ENCODE assay signal across 8 mouse cellular contexts in genomic region chr4:47352061-47352661, GRCm38 (mm10). TPM values are rescaled to one million over a fixed set of nuclear protein-coding genes. Genes with fewer than 3 reads are reported as not detected.
A peak's percentile ranks its signal among the peaks of the same experiment; 100 is the strongest.
DNase-seq lines count a peak whose midpoint lies in the region; ATAC-seq and TF ChIP-seq lines count a peak whose summit lies in the region.

No protein-coding gene starts in this region.

- no peaks in the 10 kb centered on the region for H3K27me3 ChIP-seq in neural tube, embryonic 11.5 days (ENCODE audit: control insufficient read depth, insufficient read depth, low read length)
- H3K27me3 ChIP-seq in embryonic facial prominence, embryonic 14.5 days (replicated peaks; ENCODE audit: control insufficient read depth, insufficient read depth, low read length) = no peaks in the 10 kb centered on the region
- no peaks in the 10 kb centered on the region for H3K27me3 ChIP-seq in kidney, adult 2 months (replicated peaks; ENCODE audit: control insufficient read depth, insufficient read depth, low read length)
- no peaks in the 10 kb centered on the region for H3K27me3 ChIP-seq in limb, embryonic 10.5 days (ENCODE audit: low read depth, poor library complexity, severe bottlenecking)
- no peaks in the 10 kb centered on the region for H3K27me3 ChIP-seq in midbrain, embryonic 13.5 days
- no peaks in the 10 kb centered on the region for H3K27me3 ChIP-seq in stomach, embryonic 15.5 days (replicated peaks)

- peak overlapping the region; percentile 84 for H3K4me3 ChIP-seq in neural tube, embryonic 11.5 days (ENCODE audit: low read depth, low read length)
- peak overlapping the region; percentile 91 for H3K4me3 ChIP-seq in embryonic facial prominence, embryonic 14.5 days (ENCODE audit: low read depth, low read length)
- peak overlapping the region; percentile 87 for H3K4me3 ChIP-seq in kidney, adult 2 months (ENCODE audit: insufficient read depth, low read depth, low read length)
- H3K4me3 ChIP-seq in limb, embryonic 10.5 days = peak overlapping the region; percentile 95
- H3K4me3 ChIP-seq in midbrain, embryonic 13.5 days (replicated peaks) = peak overlapping the region; percentile 89
- peak overlapping the region; percentile 91 for H3K4me3 ChIP-seq in stomach, embryonic 15.5 days (replicated peaks)

- under 1% methylated on average over 32 of the region's 32 CpGs for WGBS in neural tube, embryonic 11.5 days
- under 1% methylated on average over 32 of the region's 32 CpGs for WGBS in embryonic facial prominence, embryonic 14.5 days
- 1% methylated on average over 32 of the region's 32 CpGs for WGBS in kidney, adult 2 months
- under 1% methylated on average over 32 of the region's 32 CpGs for WGBS in limb, embryonic 10.5 days
- WGBS in midbrain, embryonic 13.5 days = 1% methylated on average over 32 of the region's 32 CpGs
- 1% methylated on average over 32 of the region's 32 CpGs for WGBS in stomach, embryonic 15.5 days

- peak; percentile 58 for DNase-seq in neural tube, embryonic 11.5 days (ENCODE audit: low spot score)
- DNase-seq in neural tube, embryonic 10.5 days (ENCODE audit: extremely low spot score, low spot score) = no peak
- DNase-seq in embryonic facial prominence, embryonic 14.5 days (ENCODE audit: low spot score) = peak; percentile 87
- DNase-seq in heart, adult 8-10 months (ENCODE audit: low spot score) = peak; percentile 65
- peak; percentile 70 for DNase-seq in kidney, adult 2 months
- DNase-seq in limb, embryonic 10.5 days (ENCODE audit: low spot score) = peak; percentile 78

- H3K9me3 ChIP-seq in neural tube, embryonic 11.5 days (ENCODE audit: control insufficient read depth, low read length) = no peaks in the 10 kb centered on the region
- H3K9me3 ChIP-seq in embryonic facial prominence, embryonic 14.5 days (ENCODE audit: control insufficient read depth, low read length) = no peaks in the 10 kb centered on the region
- no peaks in the 10 kb centered on the region for H3K9me3 ChIP-seq in limb, embryonic 10.5 days (replicated peaks)
- no peaks in the 10 kb centered on the region for H3K9me3 ChIP-seq in midbrain, embryonic 13.5 days
- no peaks in the 10 kb centered on the region for H3K9me3 ChIP-seq in stomach, embryonic 15.5 days

- no peak overlapping the region for H3K27ac ChIP-seq in neural tube, embryonic 11.5 days (ENCODE audit: low read depth, low read length)
- peak overlapping the region; percentile 91 for H3K27ac ChIP-seq in embryonic facial prominence, embryonic 14.5 days (replicated peaks; ENCODE audit: low read depth, low read length)
- H3K27ac ChIP-seq in kidney, adult 2 months (ENCODE audit: insufficient read depth, low read depth, low read length) = peak overlapping the region; percentile 30
- peak overlapping the region; percentile 99 for H3K27ac ChIP-seq in limb, embryonic 10.5 days
- H3K27ac ChIP-seq in midbrain, embryonic 13.5 days = 0 out of 2 replicates have a peak overlapping the region, but pooled peaks have one; percentile 0
- H3K27ac ChIP-seq in stomach, embryonic 15.5 days = peak overlapping the region; percentile 73

- no peak for TF ChIP-seq POLR2A in kidney, adult 2 months (IDR thresholded peaks at IDR 0.05; ENCODE audit: low read depth, low read length)

- TF ChIP-seq CTCF in kidney, adult 2 months (conservative IDR thresholded peaks at IDR 0.05; ENCODE audit: insufficient read depth, insufficient read length, low read depth, low read length) = no peak

- no peaks in the 10 kb centered on the region for H3K36me3 ChIP-seq in neural tube, embryonic 11.5 days (ENCODE audit: control insufficient read depth, insufficient read depth, low read length)
- no peaks in the 10 kb centered on the region for H3K36me3 ChIP-seq in embryonic facial prominence, embryonic 14.5 days (ENCODE audit: control insufficient read depth, insufficient read depth, low read length)
- no peaks in the 10 kb centered on the region for H3K36me3 ChIP-seq in kidney, adult 2 months (ENCODE audit: control insufficient read depth, insufficient read depth, low read length)
- no peaks in the 10 kb centered on the region for H3K36me3 ChIP-seq in limb, embryonic 10.5 days
- no peaks in the 10 kb centered on the region for H3K36me3 ChIP-seq in midbrain, embryonic 13.5 days
- no peaks in the 10 kb centered on the region for H3K36me3 ChIP-seq in stomach, embryonic 15.5 days

- peak; percentile 25 for ATAC-seq in neural tube, embryonic 11.5 days (ENCODE audit: insufficient read depth, low FRiP score, low TSS enrichment)
- ATAC-seq in embryonic facial prominence, embryonic 14.5 days (ENCODE audit: low read depth) = peak; percentile 2; the same call in 1 of the 2 replicates
- no peak for ATAC-seq in midbrain, embryonic 13.5 days
- no peak for ATAC-seq in stomach, embryonic 15.5 days (ENCODE audit: insufficient read depth, low FRiP score, low read depth)

- peak overlapping the region; percentile 68 for H3K4me2 ChIP-seq in neural tube, embryonic 11.5 days (ENCODE audit: low read depth)
- peak overlapping the region; percentile 98 for H3K4me2 ChIP-seq in embryonic facial prominence, embryonic 14.5 days (ENCODE audit: low read depth, low read length)
- H3K4me2 ChIP-seq in midbrain, embryonic 13.5 days (replicated peaks) = peak overlapping the region; percentile 87
- peak overlapping the region; percentile 95 for H3K4me2 ChIP-seq in stomach, embryonic 15.5 days

- 0 out of 2 replicates have a peak, but pooled peaks cover 5% of the 10 kb centered on the region for H3K4me1 ChIP-seq in neural tube, embryonic 11.5 days (ENCODE audit: control insufficient read depth, insufficient read depth, low read length)
- peaks cover 19% of the 10 kb centered on the region for H3K4me1 ChIP-seq in embryonic facial prominence, embryonic 14.5 days (ENCODE audit: control insufficient read depth, insufficient read depth, low read length)
- H3K4me1 ChIP-seq in kidney, adult 2 months (ENCODE audit: control insufficient read depth, insufficient read depth, low read length) = peaks cover 4% of the 10 kb centered on the region; the same call in 1 of the 2 replicates
- H3K4me1 ChIP-seq in limb, embryonic 10.5 days = peaks cover 23% of the 10 kb centered on the region
- H3K4me1 ChIP-seq in midbrain, embryonic 13.5 days (replicated peaks) = peaks cover 39% of the 10 kb centered on the region
- H3K4me1 ChIP-seq in stomach, embryonic 15.5 days = peaks cover 10% of the 10 kb centered on the region

- peak overlapping the region; percentile 60 for H3K9ac ChIP-seq in neural tube, embryonic 11.5 days (ENCODE audit: low read length)
- H3K9ac ChIP-seq in embryonic facial prominence, embryonic 14.5 days (ENCODE audit: low read depth, low read length) = peak overlapping the region; percentile 92
- peak overlapping the region; percentile 98 for H3K9ac ChIP-seq in midbrain, embryonic 13.5 days (replicated peaks)
- peak overlapping the region; percentile 27 for H3K9ac ChIP-seq in stomach, embryonic 15.5 days

RNA-seq across cellular contexts. Expression of gene Tgfbr1, which starts 0.9 kb away (rescaled TPM):
- polyA plus RNA-seq in neural tube, embryonic 11.5 days (2014; fragmentation: Nextera tagmentation; extraction: Ambion mirVana) = 111 TPM in 2 replicates
- 48.6 and 50.3 TPM in 2 replicates for polyA plus RNA-seq in embryonic facial prominence, embryonic 14.5 days (2014; fragmentation: Nextera tagmentation; extraction: Ambion mirVana)
- 10 to 100 TPM; 12.6 to 14.0 (median 13.2) TPM for total RNA-seq in heart, adult 8-10 months (2022)
- polyA plus RNA-seq in kidney, adult 2 months (2012; rRNA removed) = 8.7 and 10.8 TPM in 2 replicates
- 77.0 and 93.3 TPM in 2 replicates for polyA plus RNA-seq in limb, embryonic 10.5 days (2016; fragmentation: Nextera tagmentation; extraction: Ambion mirVana)
- 63.2 and 67.8 TPM in 2 replicates for polyA plus RNA-seq in midbrain, embryonic 13.5 days (2015; fragmentation: Nextera tagmentation; extraction: Ambion mirVana)
- 24.3 and 29.8 TPM in 2 replicates for polyA plus RNA-seq in stomach, embryonic 15.5 days (2015; fragmentation: Nextera tagmentation; extraction: Ambion mirVana)

Comparison
In these comparisons a context has a peak if more than half of its experiments do, and no peak if none do; other contexts are left out.
1. ATAC-seq: peak in neural tube, embryonic 11.5 days (single experiment) and embryonic facial prominence, embryonic 14.5 days (single experiment); none in midbrain, embryonic 13.5 days (single experiment) and stomach, embryonic 15.5 days (single experiment).
2. H3K9ac ChIP-seq: peak in every context shown above with its lines; median percentile 98 in midbrain, embryonic 13.5 days; 92 in embryonic facial prominence, embryonic 14.5 days; 60 in neural tube, embryonic 11.5 days; 27 in stomach, embryonic 15.5 days.
3. Peak in every context shown above with its lines, with median percentiles within 50 percentile points of each other: H3K4me2 ChIP-seq and H3K4me3 ChIP-seq.